Mouse (Mus musculus) limb, embryonic 11.5 days (tissue): ENCODE measurements around the gene Mrps12. TPM values are rescaled to one million over a fixed set of nuclear protein-coding genes. Genes with fewer than 3 reads are reported as not detected.

Experiments
- ATAC-seq: fragments of 200-750 bp; cut with Nextera tagmentation; 2 replicates; pipeline ENCODE4 v1.8.0; 2017; ENCODE audit warnings: low read depth; ENCODE audit not compliant: insufficient number of reproducible peaks, low FRiP score, low TSS enrichment
- DNase-seq: peaks from one replicate; pipeline ENCODE4 v3.0.0-alpha.2; 2015; ENCODE audit warnings: low spot score
- H3K27ac ChIP-seq: fragments of 300-500 bp; sonication (generic); replicated peaks from 2 replicates; pipeline ENCODE4 v1.5.1; 2014; ENCODE audit warnings: low read depth, mild to moderate bottlenecking, low read length
- H3K27me3 ChIP-seq: fragments of 300-500 bp; sonication (generic); 2 replicates; pipeline ENCODE4 v1.6.1; 2014; ENCODE audit warnings: mild to moderate bottlenecking, low read length, mixed read lengths; ENCODE audit not compliant: control insufficient read depth, insufficient read depth
- H3K36me3 ChIP-seq: fragments of 300-500 bp; sonication (generic); 2 replicates; pipeline ENCODE4 v1.6.1; 2014; ENCODE audit warnings: mild to moderate bottlenecking, low read length, moderate library complexity, mixed read lengths; ENCODE audit not compliant: control insufficient read depth, insufficient read depth
- H3K4me1 ChIP-seq: fragments of 300-500 bp; sonication (generic); 2 replicates; pipeline ENCODE4 v1.6.1; 2014; ENCODE audit warnings: low read length, mixed read lengths; ENCODE audit not compliant: control insufficient read depth, insufficient read depth
- H3K4me2 ChIP-seq: fragments of 300-500 bp; sonication (generic); 2 replicates; pipeline ENCODE4 v1.6.1; 2014; ENCODE audit warnings: low read depth, mild to moderate bottlenecking, moderate library complexity; ENCODE audit not compliant: severe bottlenecking
- H3K4me3 ChIP-seq: fragments of 300-500 bp; sonication (generic); 2 replicates; pipeline ENCODE4 v1.5.1; 2014; ENCODE audit warnings: low read depth, low read length
- H3K9ac ChIP-seq: fragments of 300-500 bp; sonication (generic); 2 replicates; pipeline ENCODE4 v1.6.1; 2014; ENCODE audit warnings: mild to moderate bottlenecking, low read length
- H3K9me3 ChIP-seq: fragments of 300-500 bp; sonication (generic); 2 replicates; pipeline ENCODE4 v1.6.1; 2016; ENCODE audit warnings: low read length; ENCODE audit not compliant: control insufficient read depth
- WGBS: fragments of 180-500 bp; shearing (Covaris S2); extraction: QIAGEN DNeasy Blood & Tissue Kit; methylation state at CpG from one replicate; pipeline ENCODE4 v1.1.7; 2014; 5-methylcytosine and 5-hydroxymethylcytosine counted together
- polyA plus RNA-seq: library from polyadenylated mRNA; unstranded; fragments of >200 nt; fragmentation: Nextera tagmentation; extraction: Ambion mirVana; gene quantifications from 2 replicates; pipeline ENCODE4 v1.2.1, GENCODE M21; 2014

Mrps12 gene
- polyA plus RNA-seq, 1 experiment from 2014 or later, result 156 TPM

GRCm38 (mm10) chr7:28694423-28694822 is 47.2 kb downstream of the Mrps12 start:
- no peak overlapping the region for H3K27ac ChIP-seq
- ATAC-seq (no peak), DNase-seq (peak; percentile 78)
- WGBS, result 5% methylated on average over 14 of the region's 14 CpGs
- H3K4me2 ChIP-seq, result peak overlapping the region; percentile 34
- H3K9ac ChIP-seq, result no peak overlapping the region
- no peak overlapping the region; the same call in 1 of the 2 replicates for H3K4me3 ChIP-seq
- H3K9me3 ChIP-seq, result no peaks in the 10 kb centered on the region
- no peaks in the 10 kb centered on the region; the same call in 1 of the 2 replicates for H3K36me3 ChIP-seq
- no peaks in the 10 kb centered on the region for H3K27me3 ChIP-seq
- peaks cover 5% of the 10 kb centered on the region; the same call in 1 of the 2 replicates for H3K4me1 ChIP-seq

- Histone ChIP-seq H3K4me2 (peak overlapping the region; percentile 89), H3K9me3 (no peaks in the 10 kb centered on the region), H3K4me1 (peaks cover 5% of the 10 kb centered on the region; the same call in 1 of the 2 replicates), H3K27me3 (no peaks in the 10 kb centered on the region), H3K4me3 (peak overlapping the region; percentile 38), H3K36me3 (no peaks in the 10 kb centered on the region; the same call in 1 of the 2 replicates), H3K27ac (no peak overlapping the region), H3K9ac (peak overlapping the region; percentile 59)
- WGBS, result under 1% methylated on average over 38 of the region's 38 CpGs
- peak; percentile 82 for DNase-seq
- ATAC-seq, result peak; percentile 75
These were observed 48.2 kb downstream of the Mrps12 start for GRCm38 (mm10) chr7:28693321-28693966.

- ATAC-seq (peak; percentile 24), DNase-seq (peak; percentile 41)
- Histone ChIP-seq H3K27me3 (no peaks in the 10 kb centered on the region), H3K36me3 (no peaks in the 10 kb centered on the region; the same call in 1 of the 2 replicates), H3K9ac (peak within 1 kb of the TSS; percentile 59), H3K27ac (no peak within 1 kb of the TSS), H3K9me3 (no peaks in the 10 kb centered on the region), H3K4me2 (peak within 1 kb of the TSS; percentile 89), H3K4me3 (peak within 1 kb of the TSS; percentile 38), H3K4me1 (peaks cover 5% of the 10 kb centered on the region; the same call in 1 of the 2 replicates)
- WGBS, result 37% methylated on average over 30 of the region's 30 CpGs
These were observed 48.9 kb downstream of the Mrps12 start, which contains the start of gene Fbxo27 for GRCm38 (mm10) chr7:28692545-28693320. Fbxo27 (plus strand) TSS chr7:28692849.

- no peak for ATAC-seq
These were observed 50.5 kb downstream of the Mrps12 start for GRCm38 (mm10) chr7:28691075-28691474.

More at GRCm38 (mm10) chr7:28691075-28691474, 50.5 kb downstream of the Mrps12 start:
- WGBS, result 71% methylated on average over 7 of the region's 7 CpGs
- H3K4me1 ChIP-seq, result peaks cover 5% of the 10 kb centered on the region; the same call in 1 of the 2 replicates
- H3K27me3 ChIP-seq, result no peaks in the 10 kb centered on the region
- no peaks in the 10 kb centered on the region for H3K9me3 ChIP-seq
- H3K27ac ChIP-seq, result no peak overlapping the region
- DNase-seq, result no peak
- no peak overlapping the region for H3K4me3 ChIP-seq
- H3K36me3 ChIP-seq, result no peaks in the 10 kb centered on the region
- no peak overlapping the region for H3K9ac ChIP-seq
- no peak overlapping the region for H3K4me2 ChIP-seq

Other genes starting within 250 kb of the Mrps12 start
- gene Ifnl2, start 231.4 kb downstream of the Mrps12 start, polyA plus RNA-seq, result not detected in 2 replicates
- gene Ifnl3, start 219.0 kb downstream of the Mrps12 start, polyA plus RNA-seq, result not detected in 2 replicates
- not detected in 2 replicates for gene Sycn, start 200.9 kb downstream of the Mrps12 start, polyA plus RNA-seq
- gene Nccrp1, start 194.6 kb downstream of the Mrps12 start, polyA plus RNA-seq, result not detected in 2 replicates
- gene Samd4b, start 143.7 kb downstream of the Mrps12 start, polyA plus RNA-seq, result 37.5 and 37.6 TPM in 2 replicates
- 37.4 and 44.5 TPM in 2 replicates for gene Pak4, start 143.6 kb downstream of the Mrps12 start, polyA plus RNA-seq
- gene Acp7, start 110.5 kb downstream of the Mrps12 start, polyA plus RNA-seq, result not detected in 2 replicates
- 5.9 and 6.2 TPM in 2 replicates for gene Fbxo27, start 49.0 kb downstream of the Mrps12 start, polyA plus RNA-seq
- 15.9 and 16.4 TPM in 2 replicates for gene Fbxo17, start 25.0 kb downstream of the Mrps12 start, polyA plus RNA-seq
- gene Sars2, start 172 bp upstream of the Mrps12 start, polyA plus RNA-seq, result 34.9 and 35.8 TPM in 2 replicates
- not detected in 2 replicates for gene Ccer2, start 14.4 kb upstream of the Mrps12 start, polyA plus RNA-seq
- 68.8 and 69.8 TPM in 2 replicates for gene Sirt2, start 24.9 kb upstream of the Mrps12 start, polyA plus RNA-seq
- gene Nfkbib, start 25.7 kb upstream of the Mrps12 start, polyA plus RNA-seq, result 40.3 and 44.4 TPM in 2 replicates
- 2.0 and 3.2 TPM in 2 replicates for gene Rinl, start 47.1 kb upstream of the Mrps12 start, polyA plus RNA-seq
- 362 and 390 TPM in 2 replicates for gene Hnrnpl, start 66.7 kb upstream of the Mrps12 start, polyA plus RNA-seq
- 93.2 and 94.7 TPM in 2 replicates for gene Ech1, start 83.4 kb upstream of the Mrps12 start, polyA plus RNA-seq
- 1.9 and 2.2 TPM in 2 replicates for gene Lgals4, start 92.0 kb upstream of the Mrps12 start, polyA plus RNA-seq
- gene Lgals7, start 122.0 kb upstream of the Mrps12 start, polyA plus RNA-seq, result 1.3 and 2.6 TPM in 2 replicates
- gene Capn12, start 139.6 kb upstream of the Mrps12 start, polyA plus RNA-seq, result 0.59 and 0.62 TPM in 2 replicates
- 208 and 213 TPM in 2 replicates for gene Actn4, start 220.5 kb upstream of the Mrps12 start, polyA plus RNA-seq
- gene Eif3k, start 240.0 kb upstream of the Mrps12 start, polyA plus RNA-seq, result 463 and 476 TPM in 2 replicates
- gene Map4k1, start 240.2 kb upstream of the Mrps12 start, polyA plus RNA-seq, result 10.5 and 12.1 TPM in 2 replicates